Mouse (Mus musculus) kidney, embryonic 16.5 days (tissue): ENCODE data around the gene Pgm2l1. TPM values are rescaled to one million over a fixed set of nuclear protein-coding genes. Genes with fewer than 3 reads are reported as not detected.

Experiments used
- ATAC-seq: fragments of 200-750 bp; cut with Nextera tagmentation; 2 replicates; pipeline ENCODE4 v1.8.0; 2017; ENCODE audit warnings: moderate TSS enrichment; ENCODE audit not compliant: low FRiP score, low TSS enrichment
- H3K27ac ChIP-seq: fragments of 300-500 bp; sonication (generic); 2 replicates; pipeline ENCODE4 v1.5.1; 2014; ENCODE audit warnings: low read length
- H3K27me3 ChIP-seq: fragments of 300-500 bp; sonication (generic); 2 replicates; pipeline ENCODE4 v1.6.1; 2014; ENCODE audit warnings: low read length, control low read depth, mixed read lengths; ENCODE audit not compliant: insufficient read depth
- H3K36me3 ChIP-seq: fragments of 300-500 bp; sonication (generic); 2 replicates; pipeline ENCODE4 v1.6.1; 2014; ENCODE audit warnings: low read length, control low read depth, mixed read lengths; ENCODE audit not compliant: insufficient read depth
- H3K4me1 ChIP-seq: fragments of 300-500 bp; sonication (generic); 2 replicates; pipeline ENCODE4 v1.6.1; 2014; ENCODE audit warnings: low read length, control low read depth, mixed read lengths; ENCODE audit not compliant: insufficient read depth
- H3K4me2 ChIP-seq: fragments of 300-500 bp; sonication (generic); replicated peaks from 2 replicates; pipeline ENCODE4 v1.6.1; 2014; ENCODE audit warnings: low read depth, low read length
- H3K4me3 ChIP-seq: fragments of 300-500 bp; sonication (generic); 2 replicates; pipeline ENCODE4 v1.5.1; 2014; ENCODE audit warnings: mild to moderate bottlenecking, low read length
- H3K9ac ChIP-seq: fragments of 300-500 bp; sonication (generic); replicated peaks from 2 replicates; pipeline ENCODE4 v1.6.1; 2014; ENCODE audit warnings: low read length
- H3K9me3 ChIP-seq: fragments of 300-500 bp; sonication (generic); 2 replicates; pipeline ENCODE4 v1.6.1; 2016; ENCODE audit warnings: low read length, control low read depth
- WGBS: fragments of 180-500 bp; shearing (Covaris S2); extraction: QIAGEN DNeasy Blood & Tissue Kit; methylation state at CpG from one replicate; pipeline ENCODE4 v1.1.7; 2014; 5-methylcytosine and 5-hydroxymethylcytosine counted together
- polyA plus RNA-seq: library from polyadenylated mRNA; unstranded; fragments of >200 nt; fragmentation: Nextera tagmentation; extraction: Ambion mirVana; gene quantifications from 2 replicates; pipeline ENCODE4 v1.2.1, GENCODE M21; 2015

Gene Pgm2l1
- polyA plus RNA-seq, result 3.4 and 4.0 TPM in 2 replicates

DNA sequence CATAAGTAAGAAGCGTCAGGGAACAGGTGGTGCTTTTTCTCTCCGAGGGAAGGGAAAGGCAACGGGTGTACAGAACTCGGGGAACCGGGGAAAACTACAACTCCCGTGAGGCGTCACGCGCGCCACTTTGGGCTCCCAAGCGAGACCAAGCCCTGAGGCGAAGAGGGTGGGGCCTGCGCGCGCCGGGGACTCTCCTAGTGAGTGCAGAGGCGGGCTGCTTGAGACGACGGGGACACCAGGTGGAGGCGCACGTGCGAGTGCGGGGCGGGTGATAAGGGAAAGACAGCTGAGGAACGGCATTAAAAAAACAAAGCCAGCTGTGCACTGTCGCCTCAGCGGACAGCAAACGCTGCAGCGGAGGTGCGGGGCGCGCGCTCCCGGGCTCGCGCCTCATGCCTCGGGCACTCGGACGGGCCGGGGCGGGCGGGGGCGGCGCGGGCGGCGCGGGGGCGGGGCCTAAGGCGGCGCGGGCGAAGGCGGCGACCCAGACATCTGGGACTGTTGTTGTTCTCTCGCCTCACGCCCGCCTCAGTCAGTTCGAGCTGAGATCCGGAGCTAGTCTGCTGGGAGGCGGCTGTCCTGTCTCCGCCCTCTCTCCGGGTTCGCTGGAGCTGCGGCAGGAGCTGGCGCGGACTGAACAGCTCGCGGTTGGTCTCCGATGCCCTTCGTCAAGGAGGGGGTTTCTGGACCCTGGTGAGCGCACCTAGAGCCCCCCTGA, at the start of gene Pgm2l1:
Gene Pgm2l1 (plus strand): TSS at position 237 of the 718 bp plus-strand sequence.
- H3K9ac ChIP-seq, result peak within 1 kb of the TSS; percentile 84
- no peaks in the 10 kb centered on the region for H3K9me3 ChIP-seq
- under 1% methylated on average over 65 of the region's 72 CpGs for WGBS
- H3K36me3 ChIP-seq, result no peaks in the 10 kb centered on the region
- peak; percentile 98 for ATAC-seq
- H3K4me2 ChIP-seq, result peak within 1 kb of the TSS; percentile 97
- H3K4me1 ChIP-seq, result peaks cover 11% of the 10 kb centered on the region
- no peaks in the 10 kb centered on the region for H3K27me3 ChIP-seq
- peak within 1 kb of the TSS; percentile 91 for H3K27ac ChIP-seq
- H3K4me3 ChIP-seq, result peak within 1 kb of the TSS; percentile 79

DNA sequence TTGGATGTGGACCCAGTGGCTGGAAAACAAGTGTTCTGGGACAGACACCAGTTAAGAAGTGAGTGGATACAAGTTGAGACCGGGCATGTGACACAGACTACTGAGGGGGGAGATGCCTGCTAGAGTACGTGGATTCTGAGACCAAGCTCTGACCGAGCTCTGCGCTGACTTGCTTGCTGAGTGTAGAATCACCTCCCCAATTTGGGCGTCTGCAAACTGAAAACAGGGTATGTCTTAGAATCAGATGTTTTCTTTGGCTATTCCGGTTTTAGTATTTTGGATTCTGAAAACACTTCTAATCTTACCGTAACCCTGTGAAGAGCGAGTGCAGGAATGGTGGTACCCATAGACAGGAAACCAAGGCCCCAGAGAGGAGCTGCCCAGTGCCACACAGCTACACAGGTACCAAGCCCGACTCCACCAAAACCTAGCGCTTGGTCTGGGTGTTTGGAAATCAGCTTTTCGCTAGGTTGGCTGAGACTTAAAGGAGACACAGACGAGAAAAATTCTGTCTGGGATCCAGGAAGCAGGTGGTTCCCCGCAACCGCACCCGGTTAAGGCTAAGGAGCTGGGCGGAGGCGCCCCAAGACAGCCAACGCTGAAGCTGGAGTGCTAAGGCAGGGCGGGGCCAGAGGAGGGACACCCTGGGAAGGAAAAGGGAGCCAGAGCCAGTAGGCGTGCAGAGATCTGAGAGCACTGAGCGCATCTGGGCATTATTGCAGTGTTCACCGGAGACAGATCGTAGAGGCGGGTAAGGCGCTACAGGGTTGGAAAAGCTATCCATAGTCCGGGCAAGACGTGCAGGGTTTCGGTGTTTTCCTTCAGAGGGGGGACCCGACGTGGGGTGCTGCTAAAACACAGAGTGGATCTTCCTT, 48.9 kb upstream of the Pgm2l1 start:
- peak overlapping the region; percentile 55 for H3K9ac ChIP-seq
- WGBS, result 8% methylated on average over 30 of the region's 30 CpGs

DNA sequence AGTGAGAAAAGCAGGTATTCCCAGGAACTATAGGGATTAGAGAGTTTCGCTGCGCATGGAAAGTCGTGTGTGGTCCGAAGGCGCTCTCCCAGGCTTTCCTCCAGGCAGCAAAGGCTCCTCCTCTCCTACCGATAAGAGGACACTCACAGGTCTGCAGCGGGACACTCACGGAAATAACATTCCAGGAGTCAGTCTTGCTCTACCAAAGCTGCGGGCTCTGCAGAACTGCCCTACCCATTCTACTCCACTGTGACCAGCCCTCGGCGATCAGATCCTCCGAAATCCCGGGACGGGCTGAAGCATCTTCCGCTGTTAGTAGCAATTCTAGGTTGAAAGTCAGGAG, 48.3 kb upstream of the Pgm2l1 start:
- WGBS, result under 1% methylated on average over 15 of the region's 15 CpGs
- no peaks in the 10 kb centered on the region for H3K36me3 ChIP-seq
- H3K4me1 ChIP-seq, result peaks cover 13% of the 10 kb centered on the region
- peak; percentile 54 for ATAC-seq
- no peaks in the 10 kb centered on the region for H3K9me3 ChIP-seq
- no peak overlapping the region for H3K27ac ChIP-seq
- H3K27me3 ChIP-seq, result peaks cover 34% of the 10 kb centered on the region
- H3K4me3 ChIP-seq, result peak overlapping the region; percentile 50
- H3K9ac ChIP-seq, result peak overlapping the region; percentile 55
- peak overlapping the region; percentile 84 for H3K4me2 ChIP-seq

More for the DNA sequence above, 48.9 kb upstream of the Pgm2l1 start:
- Histone ChIP-seq H3K4me3 (peak overlapping the region; percentile 50), H3K4me2 (peak overlapping the region; percentile 84), H3K9me3 (no peaks in the 10 kb centered on the region), H3K4me1 (peaks cover 13% of the 10 kb centered on the region), H3K36me3 (no peaks in the 10 kb centered on the region), H3K27ac (no peak overlapping the region), H3K27me3 (peaks cover 34% of the 10 kb centered on the region)
- ATAC-seq, result peak; percentile 87

DNA sequence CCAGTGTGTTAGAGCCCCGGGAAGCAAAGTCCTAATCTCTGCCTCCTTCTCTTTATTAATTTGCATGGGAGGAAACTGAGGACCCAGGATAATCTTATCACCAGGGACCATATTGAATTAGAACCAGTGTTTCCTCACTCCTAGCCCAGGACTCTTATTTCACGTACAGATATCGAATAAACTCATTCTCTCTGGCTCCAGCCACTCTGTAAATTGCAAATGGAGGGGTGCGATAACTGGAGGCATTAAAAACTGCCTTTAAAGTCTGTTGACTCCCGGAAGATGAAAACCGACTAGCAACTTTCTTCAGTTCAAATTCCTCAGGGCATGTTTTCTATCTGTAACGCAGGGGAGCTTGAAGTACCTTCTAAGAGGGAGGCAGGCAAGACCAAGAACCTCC, 47.8 kb upstream of the Pgm2l1 start:
- no peak for ATAC-seq
- H3K9ac ChIP-seq, result no peak overlapping the region
- 59% methylated on average over 7 of the region's 7 CpGs for WGBS
- no peaks in the 10 kb centered on the region for H3K36me3 ChIP-seq
- H3K27me3 ChIP-seq, result peaks cover 34% of the 10 kb centered on the region
- peaks cover 13% of the 10 kb centered on the region for H3K4me1 ChIP-seq
- no peak overlapping the region for H3K27ac ChIP-seq
- peak overlapping the region; percentile 84 for H3K4me2 ChIP-seq
- no peaks in the 10 kb centered on the region for H3K9me3 ChIP-seq
- peak overlapping the region; percentile 50 for H3K4me3 ChIP-seq

DNA sequence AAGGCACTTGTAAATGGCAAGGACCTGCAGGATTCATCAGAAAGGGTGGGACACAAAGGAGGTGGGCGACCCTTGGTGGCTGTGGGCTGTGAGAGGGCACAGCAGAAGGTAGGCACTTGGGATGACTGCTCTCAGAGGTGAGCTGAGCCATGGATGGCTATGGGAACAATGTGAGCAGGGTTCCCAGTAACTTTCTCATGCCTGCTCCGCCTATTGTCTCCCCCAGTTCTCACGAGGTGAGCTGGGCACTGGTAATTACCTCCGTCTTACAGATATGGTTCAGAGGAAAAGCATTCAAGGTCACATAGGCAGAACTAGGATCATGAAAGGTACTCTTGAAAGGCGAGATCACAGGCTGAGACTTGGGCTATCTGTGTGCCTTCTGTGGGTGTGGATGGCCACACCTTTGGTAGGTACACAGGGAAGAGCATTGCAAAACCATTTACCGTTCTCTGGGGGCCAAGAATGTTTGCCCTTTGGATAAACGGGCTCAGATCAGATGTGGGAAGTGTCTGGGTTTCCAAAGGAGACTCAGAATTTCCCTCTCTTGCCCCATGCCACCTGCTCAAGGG, 47.3 kb upstream of the Pgm2l1 start:
- no peak overlapping the region for H3K4me2 ChIP-seq
- H3K9ac ChIP-seq, result no peak overlapping the region
- ATAC-seq, result no peak
- WGBS, result 70% methylated on average over 7 of the region's 7 CpGs
- no peak overlapping the region for H3K27ac ChIP-seq
- H3K36me3 ChIP-seq, result no peaks in the 10 kb centered on the region
- peaks cover 34% of the 10 kb centered on the region for H3K27me3 ChIP-seq
- H3K9me3 ChIP-seq, result no peaks in the 10 kb centered on the region
- no peak overlapping the region for H3K4me3 ChIP-seq
- H3K4me1 ChIP-seq, result peaks cover 13% of the 10 kb centered on the region

DNA sequence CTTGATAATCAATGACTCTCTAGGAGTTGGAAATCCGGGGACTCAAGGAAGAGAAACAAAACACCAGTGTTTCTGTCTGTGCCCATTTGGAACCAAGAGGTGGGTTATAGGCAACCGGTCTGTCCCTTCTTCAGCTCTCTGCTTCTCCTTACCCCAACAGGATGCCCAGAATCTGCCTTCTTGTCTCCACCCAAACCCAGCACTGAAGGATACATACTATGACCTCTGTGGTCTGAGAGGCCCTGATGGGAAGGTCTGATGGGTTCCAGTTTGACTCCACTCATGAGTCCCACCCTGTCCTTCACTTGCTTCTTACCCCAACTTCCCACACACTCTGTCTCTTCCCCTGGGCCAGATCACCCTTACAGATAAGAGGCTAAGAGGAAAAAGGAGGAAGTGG, 46.0 kb upstream of the Pgm2l1 start:
- no peak overlapping the region for H3K4me2 ChIP-seq
- H3K27ac ChIP-seq, result no peak overlapping the region
- ATAC-seq, result no peak
- 79% methylated on average over 2 of the region's 2 CpGs for WGBS
- no peaks in the 10 kb centered on the region for H3K9me3 ChIP-seq
- H3K4me1 ChIP-seq, result peaks cover 13% of the 10 kb centered on the region
- no peaks in the 10 kb centered on the region for H3K36me3 ChIP-seq
- H3K9ac ChIP-seq, result no peak overlapping the region
- no peak overlapping the region for H3K4me3 ChIP-seq
- H3K27me3 ChIP-seq, result peaks cover 34% of the 10 kb centered on the region

DNA sequence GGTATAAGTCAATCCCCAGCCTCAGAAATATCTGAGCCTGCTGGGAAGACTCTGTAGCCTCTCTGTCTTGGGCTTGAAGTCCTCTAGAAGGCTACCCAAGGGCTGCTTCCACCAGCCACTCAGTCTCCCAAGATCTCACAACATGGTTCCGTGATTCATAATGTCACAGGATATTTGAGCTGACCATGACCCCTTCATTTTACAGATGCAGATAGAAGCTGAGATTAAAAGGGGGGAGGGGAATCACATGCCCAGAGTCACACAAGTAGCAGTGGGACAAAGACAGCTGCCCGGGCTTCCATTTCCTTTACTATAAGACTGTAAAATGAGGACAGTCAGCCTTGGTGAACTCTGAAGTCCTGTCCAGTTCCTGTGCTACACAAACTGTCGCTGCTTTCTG, 45.6 kb upstream of the Pgm2l1 start:
- Histone ChIP-seq H3K4me1 (peaks cover 13% of the 10 kb centered on the region), H3K4me3 (no peak overlapping the region), H3K9ac (no peak overlapping the region), H3K27me3 (peaks cover 34% of the 10 kb centered on the region), H3K36me3 (no peaks in the 10 kb centered on the region), H3K4me2 (no peak overlapping the region), H3K27ac (no peak overlapping the region), H3K9me3 (no peaks in the 10 kb centered on the region)
- WGBS, result 56% methylated on average over 3 of the region's 3 CpGs
- no peak for ATAC-seq

DNA sequence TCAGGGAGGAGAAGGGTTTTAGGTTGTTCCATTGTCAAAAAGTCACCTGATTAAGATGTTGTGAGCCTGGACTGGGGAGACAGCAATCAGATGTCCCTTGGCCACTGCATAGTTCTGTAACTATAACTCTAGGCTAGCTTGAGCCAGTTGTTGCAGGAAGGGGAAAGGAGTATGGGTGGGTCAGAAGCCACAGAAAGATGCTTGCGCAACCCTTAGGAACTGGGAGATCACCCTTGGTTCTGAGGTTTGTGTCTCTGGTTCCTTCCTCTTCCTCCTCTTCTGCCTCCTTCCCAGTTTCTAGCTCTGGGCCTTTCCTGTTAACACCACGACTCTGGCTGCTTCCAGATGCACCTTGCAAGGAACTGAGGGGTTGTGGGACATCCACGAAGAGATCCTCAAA, 44.8 kb upstream of the Pgm2l1 start:
- WGBS, result 84% methylated on average over 3 of the region's 3 CpGs
- Histone ChIP-seq H3K36me3 (no peaks in the 10 kb centered on the region), H3K4me3 (no peak overlapping the region), H3K4me1 (peaks cover 13% of the 10 kb centered on the region), H3K27me3 (peaks cover 28% of the 10 kb centered on the region), H3K9me3 (no peaks in the 10 kb centered on the region), H3K27ac (no peak overlapping the region), H3K9ac (no peak overlapping the region), H3K4me2 (no peak overlapping the region)
- ATAC-seq, result no peak

DNA sequence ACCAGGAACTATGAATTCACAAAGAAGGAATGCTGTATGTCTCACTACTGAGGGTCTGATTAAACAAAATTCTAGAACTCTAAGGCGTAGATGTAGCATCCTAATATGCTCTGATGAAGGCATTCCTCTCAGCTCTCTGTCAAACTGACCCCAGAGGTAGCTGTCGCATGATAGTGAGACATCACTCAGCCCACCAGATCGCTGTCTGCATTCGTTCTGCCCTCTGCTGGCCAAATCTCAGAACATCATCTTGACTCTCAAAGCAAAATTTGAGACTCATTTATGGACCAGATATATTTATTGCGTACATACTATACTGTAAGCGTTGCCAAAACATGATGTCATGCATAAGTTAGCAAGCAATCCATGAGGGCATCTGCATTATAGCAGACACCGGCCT, 39.6 kb upstream of the Pgm2l1 start:
- Histone ChIP-seq H3K27ac (no peak overlapping the region), H3K36me3 (no peaks in the 10 kb centered on the region), H3K4me1 (no peaks in the 10 kb centered on the region), H3K4me2 (no peak overlapping the region), H3K9ac (no peak overlapping the region), H3K27me3 (no peaks in the 10 kb centered on the region), H3K4me3 (no peak overlapping the region), H3K9me3 (no peaks in the 10 kb centered on the region)
- 18% methylated on average over 7 of the region's 7 CpGs for WGBS
- ATAC-seq, result no peak
